Mouse (Mus musculus) macrophage (primary cell): ENCODE data around the gene Irs2. TPM values are rescaled to one million over a fixed set of nuclear protein-coding genes. Genes with fewer than 3 reads are reported as not detected.

Experiments used
- H3K27ac ChIP-seq: fragments of 350-480 bp; formaldehyde crosslinking; 2 replicates; pipeline ENCODE4 v1.9.0; 2021
- H3K36me3 ChIP-seq: fragments of 350-480 bp; formaldehyde crosslinking; 2 replicates; pipeline ENCODE4 v1.9.0; 2021; ENCODE audit errors: inconsistent target
- H3K4me3 ChIP-seq: fragments of 350-480 bp; formaldehyde crosslinking; 2 replicates; pipeline ENCODE4 v1.9.0; 2021; ENCODE audit errors: inconsistent target
- H3K79me2 ChIP-seq: fragments of 350-480 bp; formaldehyde crosslinking; 2 replicates; pipeline ENCODE4 v1.9.0; 2021; ENCODE audit errors: inconsistent target
- WGBS: methylation state at CpG from one replicate; pipeline ENCODE4 v1.1.7; 2026; ENCODE audit warnings: inconsistent platforms; ENCODE audit not compliant: missing documents; 5-methylcytosine and 5-hydroxymethylcytosine counted together
- polyA plus RNA-seq: library from polyadenylated mRNA; stranded (reverse); fragments of 250-400 nt; gene quantifications from 3 replicates; pipeline ENCODE4 v1.2.4, GENCODE M21; 2018; ENCODE audit warnings: inconsistent platforms

Irs2 gene
- polyA plus RNA-seq, 1 experiment from 2014 or later: 6.5 TPM

GRCm38 (mm10) chr8:10939210-10939782, 69.0 kb downstream of the Irs2 start:
- Histone ChIP-seq H3K27ac (no peak overlapping the region), H3K4me3 (no peak overlapping the region), H3K79me2 (no peaks in the 10 kb centered on the region), H3K36me3 (no peaks in the 10 kb centered on the region)
- 100% methylated on average over 2 of the region's 3 CpGs for WGBS

DNA sequence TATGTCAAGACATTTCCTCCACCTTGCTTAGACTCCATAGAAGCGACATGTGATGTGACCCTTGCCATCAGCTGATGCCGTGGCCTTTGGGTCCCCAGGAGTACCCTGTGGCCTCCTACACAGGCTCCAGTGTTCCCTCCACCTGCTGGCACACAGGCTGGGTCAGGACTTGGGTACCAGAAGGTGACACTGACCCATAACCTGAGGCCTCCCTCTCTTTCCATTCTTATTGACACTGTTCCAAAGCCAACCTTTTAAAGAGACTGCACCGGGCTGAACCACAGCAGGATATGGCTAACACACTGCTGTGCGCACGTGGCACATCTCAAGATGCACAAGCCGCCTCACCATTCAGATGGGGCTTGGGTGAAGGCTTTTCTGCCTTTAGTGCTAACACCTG, 70.0 kb downstream of the Irs2 start:
- Histone ChIP-seq H3K4me3 (no peak overlapping the region), H3K27ac (no peak overlapping the region), H3K36me3 (no peaks in the 10 kb centered on the region), H3K79me2 (no peaks in the 10 kb centered on the region)
- 92% methylated on average over 6 of the region's 6 CpGs for WGBS

DNA sequence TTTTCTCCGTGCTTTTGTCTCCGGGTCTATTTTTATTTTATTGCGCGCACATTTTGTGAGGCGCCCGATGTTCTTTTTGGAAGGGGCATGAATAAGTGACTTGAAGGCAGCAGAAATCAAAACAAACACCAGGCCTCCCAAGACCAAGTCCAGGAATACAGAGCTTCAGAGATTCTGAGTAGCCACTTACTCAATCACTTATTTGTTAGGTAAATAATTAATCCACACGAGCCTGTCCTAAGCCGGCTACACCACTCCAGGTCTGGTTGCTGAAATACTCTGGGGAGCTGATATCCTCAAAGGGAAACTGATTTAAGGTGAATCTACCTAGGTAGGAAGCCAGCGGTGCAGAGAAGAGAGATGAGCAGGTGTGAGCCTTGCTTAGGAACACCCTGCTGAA, 71.6 kb downstream of the Irs2 start:
- Histone ChIP-seq H3K4me3 (no peak overlapping the region), H3K36me3 (no peaks in the 10 kb centered on the region), H3K79me2 (no peaks in the 10 kb centered on the region), H3K27ac (no peak overlapping the region)
- 89% methylated on average over 9 of the region's 9 CpGs for WGBS

GRCm38 (mm10) chr8:10935231-10935630, 73.0 kb downstream of the Irs2 start:
- H3K27ac ChIP-seq: no peak overlapping the region

More at GRCm38 (mm10) chr8:10935231-10935630, 73.0 kb downstream of the Irs2 start:
- no peaks in the 10 kb centered on the region for H3K36me3 ChIP-seq
- 99% methylated on average over 8 of the region's 8 CpGs for WGBS
- H3K79me2 ChIP-seq: no peaks in the 10 kb centered on the region
- H3K4me3 ChIP-seq: no peak overlapping the region
